Mouse (Mus musculus): ENCODE data around the gene Mog.

DNA sequence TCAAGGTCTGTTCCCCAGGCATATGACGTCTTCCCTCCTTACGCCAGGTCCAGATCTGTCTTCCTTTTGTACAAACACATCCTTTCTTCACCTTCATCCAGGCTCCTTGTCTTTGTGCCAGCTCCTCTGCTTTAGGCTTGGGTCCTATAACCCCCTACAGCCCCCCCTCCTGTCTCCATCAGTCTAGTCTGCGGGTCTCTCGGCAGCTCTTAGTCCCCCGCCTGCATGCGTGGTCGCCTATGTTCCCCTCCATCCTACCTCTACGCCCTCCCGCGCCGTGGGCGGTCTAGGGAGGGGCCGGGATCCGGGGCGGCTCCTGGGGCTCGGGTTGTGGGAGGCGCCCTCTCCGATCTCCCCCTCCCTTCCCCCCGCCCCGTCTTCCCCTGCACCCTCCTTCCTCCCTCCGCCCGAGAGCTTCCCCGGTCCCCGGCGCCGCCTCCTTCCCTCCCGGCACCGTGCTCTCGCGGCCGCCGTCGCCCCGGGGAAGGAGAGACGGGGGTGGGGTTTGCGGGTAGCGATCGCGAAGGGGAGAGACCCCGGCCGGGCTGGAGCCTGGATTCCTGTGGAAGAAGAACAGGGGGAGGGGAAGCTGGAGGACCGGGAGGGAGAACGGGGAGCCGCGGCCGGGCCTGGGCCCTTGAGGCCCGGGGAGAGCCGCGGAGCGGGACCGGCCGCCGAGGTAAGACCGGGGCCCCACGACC lies 22.6 kb upstream of the Mog start, which contains the start of gene Gabbr1:
- TF ChIP-seq POLR2A (IDR thresholded peaks at IDR 0.05; ENCODE audit: insufficient read length, low read depth) (peak; percentile 28), E2F4 (IDR thresholded peaks at IDR 0.05; ENCODE audit: insufficient read depth) (no peak), TCF12 (IDR thresholded peaks at IDR 0.05; ENCODE audit: insufficient read depth, poor library complexity, severe bottlenecking) (no peak), MAX (IDR thresholded peaks at IDR 0.05; ENCODE audit: low read depth) (no peak)
